Mouse (Mus musculus) hindbrain, embryonic 12.5 days (tissue): ENCODE data around the gene Eef2. TPM values are rescaled to one million over a fixed set of nuclear protein-coding genes. Genes with fewer than 3 reads are reported as not detected.

ENCODE experiments used
- ATAC-seq: fragments of 200-750 bp; cut with Nextera tagmentation; 2 replicates; pipeline ENCODE4 v1.8.0; 2017; ENCODE audit warnings: moderate TSS enrichment; ENCODE audit not compliant: low FRiP score
- H3K27ac ChIP-seq: fragments of 300-500 bp; sonication (generic); 2 replicates; pipeline ENCODE4 v1.5.1; 2016; ENCODE audit warnings: mild to moderate bottlenecking
- H3K27me3 ChIP-seq: fragments of 300-500 bp; sonication (generic); 2 replicates; pipeline ENCODE4 v1.6.1; 2016; ENCODE audit warnings: mild to moderate bottlenecking
- H3K36me3 ChIP-seq: fragments of 300-500 bp; sonication (generic); 2 replicates; pipeline ENCODE4 v1.6.1; 2016; ENCODE audit warnings: mild to moderate bottlenecking
- H3K4me1 ChIP-seq: fragments of 300-500 bp; sonication (generic); 2 replicates; pipeline ENCODE4 v1.6.1; 2016
- H3K4me2 ChIP-seq: fragments of 300-500 bp; sonication (generic); replicated peaks from 2 replicates; pipeline ENCODE4 v1.6.1; 2016; ENCODE audit warnings: mild to moderate bottlenecking
- H3K4me3 ChIP-seq: fragments of 300-500 bp; sonication (generic); 2 replicates; pipeline ENCODE4 v1.5.1; 2016; ENCODE audit warnings: mild to moderate bottlenecking
- H3K9ac ChIP-seq: fragments of 300-500 bp; sonication (generic); 2 replicates; pipeline ENCODE4 v1.6.1; 2016; ENCODE audit warnings: mild to moderate bottlenecking, moderate library complexity
- H3K9me3 ChIP-seq: fragments of 300-500 bp; sonication (generic); replicated peaks from 2 replicates; pipeline ENCODE4 v1.6.1; 2016; ENCODE audit warnings: mild to moderate bottlenecking
- WGBS: fragments of 180-500 bp; shearing (Covaris S2); methylation state at CpG from one replicate; pipeline ENCODE4 v1.1.7; 2016; 5-methylcytosine and 5-hydroxymethylcytosine counted together
- polyA plus RNA-seq: library from polyadenylated mRNA; unstranded; fragments of >200 nt; fragmentation: Nextera tagmentation; extraction: Ambion mirVana; gene quantifications from 2 replicates; pipeline ENCODE4 v1.2.1, GENCODE M21; 2016

Eef2 gene
- polyA plus RNA-seq, 1 experiment from 2014 or later = 539 TPM

DNA sequence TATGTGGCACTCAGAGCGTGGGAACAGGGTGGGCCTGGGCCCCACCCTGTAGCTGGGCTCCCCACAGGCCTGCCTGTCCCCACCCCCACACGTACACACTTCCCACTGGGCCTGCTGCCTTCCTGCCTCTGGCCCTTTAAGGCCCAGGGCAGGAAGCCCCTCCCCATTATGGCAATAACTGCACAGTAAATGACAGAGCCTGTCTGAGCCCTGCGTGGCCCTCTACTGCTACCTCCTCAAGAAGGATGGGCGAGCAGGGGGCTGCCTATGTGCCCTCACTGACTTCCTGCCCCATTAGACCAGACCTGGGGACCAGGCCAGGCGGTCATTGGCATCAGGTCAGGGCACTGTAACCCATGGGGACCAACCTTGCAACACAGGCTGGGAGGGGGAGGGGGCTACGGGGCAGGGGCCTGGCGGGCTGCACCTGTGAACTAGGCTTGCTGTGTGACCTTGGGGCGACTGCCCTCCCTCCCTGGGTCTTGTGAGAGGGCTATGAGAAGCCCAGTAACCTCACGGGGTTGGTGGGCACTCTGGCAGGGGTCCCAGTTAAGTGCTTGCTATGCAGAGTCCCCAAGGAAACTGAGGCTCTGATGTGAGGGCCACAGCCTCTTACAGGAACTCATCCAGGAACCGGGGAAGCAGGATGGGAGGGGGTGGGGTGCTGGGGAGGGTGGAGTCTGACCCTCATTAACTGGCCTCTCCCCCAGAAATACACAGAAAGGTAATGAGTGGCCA, 35.5 kb upstream of the Eef2 start:
- WGBS = 64% methylated on average over 10 of the region's 10 CpGs
- Histone ChIP-seq H3K9me3 (no peaks in the 10 kb centered on the region), H3K4me2 (peak overlapping the region; percentile 100), H3K9ac (peak overlapping the region; percentile 32; the same call in 1 of the 2 replicates), H3K27ac (no peak overlapping the region), H3K27me3 (peaks cover 3% of the 10 kb centered on the region; the same call in 1 of the 2 replicates), H3K36me3 (peaks cover 28% of the 10 kb centered on the region), H3K4me3 (peak overlapping the region; percentile 7; the same call in 1 of the 2 replicates), H3K4me1 (peaks cover 55% of the 10 kb centered on the region)
- no peak for ATAC-seq

DNA sequence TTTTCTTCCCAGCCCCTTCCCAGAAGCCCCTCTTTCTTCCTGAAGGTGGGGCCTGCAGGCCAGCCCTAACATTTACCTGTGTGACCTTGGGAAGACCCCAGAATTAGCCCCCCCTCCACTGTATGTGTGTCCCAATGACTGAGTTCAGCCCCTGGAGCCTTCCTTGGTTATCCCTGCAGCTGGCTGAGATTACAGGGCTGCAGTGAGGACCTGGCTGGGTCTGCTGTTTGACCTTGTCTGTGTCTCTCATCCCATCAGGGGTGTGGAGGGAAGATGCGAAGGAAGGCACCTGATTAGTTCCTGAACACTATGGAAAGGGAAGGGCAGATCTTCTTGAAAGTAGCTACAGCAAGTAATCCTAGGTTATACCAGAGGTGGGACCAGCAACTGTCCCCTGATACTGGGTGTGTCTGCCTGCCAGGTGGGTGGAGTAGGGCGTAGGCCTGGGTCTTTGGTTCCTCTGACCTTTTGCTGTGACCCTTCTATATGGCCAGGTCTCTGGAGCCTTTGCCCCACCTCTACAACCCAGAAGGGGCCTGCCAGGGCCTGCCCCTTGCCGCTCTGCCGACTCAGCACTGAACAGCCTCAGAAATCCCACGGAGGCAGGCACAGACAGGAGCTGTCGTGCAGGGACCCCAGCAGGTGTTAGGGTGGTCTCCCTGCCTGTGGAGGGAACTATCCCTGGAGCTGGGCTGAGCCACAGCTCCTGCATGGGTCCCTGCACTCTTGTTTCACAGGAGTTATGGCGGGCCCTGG, 34.8 kb upstream of the Eef2 start:
- no peak for ATAC-seq
- H3K4me1 ChIP-seq = peaks cover 52% of the 10 kb centered on the region
- peak overlapping the region; percentile 25 for H3K9ac ChIP-seq
- H3K4me2 ChIP-seq = no peak overlapping the region
- H3K27ac ChIP-seq = 0 out of 2 replicates have a peak overlapping the region, but pooled peaks have one; percentile 14
- H3K36me3 ChIP-seq = peaks cover 35% of the 10 kb centered on the region
- no peaks in the 10 kb centered on the region for H3K27me3 ChIP-seq
- 69% methylated on average over 7 of the region's 7 CpGs for WGBS
- H3K9me3 ChIP-seq = no peaks in the 10 kb centered on the region
- no peak overlapping the region for H3K4me3 ChIP-seq

DNA sequence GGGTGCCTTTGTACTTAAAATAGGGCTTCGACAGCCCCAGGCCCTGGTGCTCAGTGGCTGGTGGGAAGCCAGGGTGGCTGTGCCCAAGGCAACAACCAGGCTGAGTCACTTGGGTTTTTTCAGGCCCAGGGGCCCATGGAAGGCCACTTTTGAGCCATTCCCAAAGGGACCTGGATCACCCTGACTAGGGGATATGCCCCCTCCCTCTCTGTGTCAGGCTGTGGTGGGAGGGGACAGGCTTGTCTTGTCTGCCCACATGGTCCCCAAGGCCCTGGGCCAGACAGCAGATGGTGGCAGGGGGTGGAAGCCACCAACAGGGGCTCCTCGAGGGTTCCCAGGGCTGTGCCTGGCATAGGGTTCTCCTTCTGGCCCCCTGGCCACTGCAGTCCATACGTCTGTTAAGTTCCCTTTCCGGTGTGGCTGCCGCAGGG, 33.9 kb upstream of the Eef2 start:
- Histone ChIP-seq H3K27ac (peak overlapping the region; percentile 26), H3K4me3 (no peak overlapping the region), H3K4me2 (no peak overlapping the region), H3K36me3 (peaks cover 44% of the 10 kb centered on the region), H3K9ac (no peak overlapping the region), H3K4me1 (peaks cover 52% of the 10 kb centered on the region), H3K9me3 (no peaks in the 10 kb centered on the region), H3K27me3 (no peaks in the 10 kb centered on the region)
- 55% methylated on average over 5 of the region's 5 CpGs for WGBS
- ATAC-seq = no peak

DNA sequence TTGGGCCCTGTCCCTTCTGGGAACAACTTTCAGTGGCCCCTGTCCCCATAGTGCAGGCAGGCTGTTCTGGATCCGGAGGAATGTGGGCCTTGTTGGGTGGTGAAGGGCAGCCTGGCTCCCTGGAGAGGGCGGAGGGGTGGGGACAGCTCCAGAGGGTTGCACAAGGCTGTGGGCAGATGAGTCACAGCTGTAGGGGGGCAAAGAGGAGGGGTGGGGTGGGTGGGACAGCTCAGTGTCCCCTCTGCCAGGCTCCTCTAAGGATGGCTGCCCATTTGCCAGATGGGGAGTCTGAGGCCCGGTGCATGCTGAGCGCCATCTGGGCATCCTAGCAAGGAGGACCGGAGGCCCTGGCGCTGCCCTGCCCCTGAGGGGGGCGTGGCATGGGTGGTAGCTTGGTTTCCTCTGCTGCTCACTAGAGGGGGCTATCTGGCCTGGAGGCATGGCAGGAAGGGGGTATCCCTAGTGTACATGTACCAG, 33.2 kb upstream of the Eef2 start:
- no peak for ATAC-seq
- Histone ChIP-seq H3K9me3 (no peaks in the 10 kb centered on the region), H3K27ac (peak overlapping the region; percentile 26), H3K4me3 (no peak overlapping the region), H3K4me1 (peaks cover 50% of the 10 kb centered on the region), H3K9ac (no peak overlapping the region), H3K36me3 (peaks cover 51% of the 10 kb centered on the region), H3K27me3 (no peaks in the 10 kb centered on the region), H3K4me2 (no peak overlapping the region)
- WGBS = 90% methylated on average over 7 of the region's 7 CpGs

DNA sequence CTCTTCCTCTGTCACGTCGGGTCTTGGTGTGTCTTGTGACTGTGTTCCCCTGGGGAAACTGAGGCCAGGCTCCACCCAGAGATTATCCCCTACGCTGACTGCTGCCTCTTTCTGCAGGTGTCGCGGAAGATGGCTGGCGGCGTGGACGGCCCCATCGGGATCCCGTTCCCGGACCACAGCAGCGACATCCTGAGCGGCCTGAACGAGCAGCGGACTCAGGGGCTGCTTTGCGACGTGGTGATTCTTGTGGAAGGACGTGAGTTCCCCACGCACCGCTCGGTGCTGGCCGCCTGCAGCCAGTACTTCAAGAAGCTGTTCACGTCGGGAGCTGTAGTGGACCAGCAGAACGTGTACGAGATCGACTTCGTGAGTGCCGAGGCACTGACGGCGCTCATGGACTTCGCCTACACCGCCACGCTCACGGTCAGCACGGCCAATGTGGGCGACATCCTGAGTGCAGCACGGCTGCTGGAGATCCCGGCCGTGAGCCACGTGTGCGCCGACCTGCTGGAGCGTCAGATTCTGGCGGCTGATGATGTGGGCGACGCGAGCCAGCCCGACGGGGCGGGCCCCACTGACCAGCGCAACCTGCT, 32.5 kb upstream of the Eef2 start:
- Histone ChIP-seq H3K27me3 (no peaks in the 10 kb centered on the region), H3K9me3 (no peaks in the 10 kb centered on the region), H3K36me3 (peaks cover 58% of the 10 kb centered on the region), H3K27ac (no peak overlapping the region), H3K4me3 (no peak overlapping the region), H3K9ac (no peak overlapping the region), H3K4me2 (no peak overlapping the region), H3K4me1 (peaks cover 42% of the 10 kb centered on the region)
- ATAC-seq = no peak
- WGBS = 96% methylated on average over 52 of the region's 52 CpGs

DNA sequence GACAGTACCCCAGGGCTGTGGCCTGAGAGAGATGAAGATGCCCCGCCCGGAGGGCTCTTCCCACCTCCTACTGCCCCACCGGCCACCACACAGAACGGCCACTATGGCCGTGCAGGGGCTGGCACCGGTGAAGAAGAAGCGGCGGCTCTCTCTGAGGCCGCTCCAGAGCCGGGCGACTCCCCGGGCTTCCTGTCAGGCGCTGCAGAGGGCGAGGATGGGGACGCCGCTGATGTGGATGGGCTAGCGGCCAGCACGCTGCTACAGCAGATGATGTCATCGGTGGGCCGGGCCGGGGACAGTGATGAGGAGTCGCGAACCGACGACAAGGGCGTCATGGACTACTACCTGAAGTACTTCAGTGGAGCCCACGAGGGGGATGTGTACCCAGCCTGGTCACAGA, 31.8 kb upstream of the Eef2 start:
- Histone ChIP-seq H3K27ac (no peak overlapping the region), H3K36me3 (peaks cover 63% of the 10 kb centered on the region), H3K9me3 (no peaks in the 10 kb centered on the region), H3K4me3 (no peak overlapping the region), H3K4me2 (no peak overlapping the region), H3K4me1 (peaks cover 35% of the 10 kb centered on the region), H3K9ac (no peak overlapping the region), H3K27me3 (no peaks in the 10 kb centered on the region)
- ATAC-seq = no peak
- WGBS = 93% methylated on average over 24 of the region's 27 CpGs

DNA sequence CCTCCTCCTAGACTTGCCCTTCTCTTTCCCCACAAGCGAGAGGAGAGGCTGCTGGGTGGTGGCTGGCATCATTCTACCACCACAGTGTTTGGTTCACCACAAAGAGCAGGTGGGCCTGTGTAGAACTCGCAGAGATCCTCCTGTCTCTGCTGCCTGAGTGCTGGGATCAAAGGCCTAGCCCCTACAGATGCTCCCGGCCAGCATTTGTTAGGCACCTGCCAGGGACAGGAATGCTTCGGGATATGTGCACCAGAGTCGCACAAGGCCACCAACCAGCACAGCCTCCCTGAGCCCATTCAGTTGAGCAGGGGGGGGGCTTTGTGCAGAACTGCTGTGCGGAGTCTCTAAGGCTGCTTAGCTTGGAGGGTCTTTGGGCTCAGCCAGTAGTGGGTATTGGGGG, 31.1 kb upstream of the Eef2 start:
- Histone ChIP-seq H3K9me3 (no peaks in the 10 kb centered on the region), H3K4me2 (no peak overlapping the region), H3K27ac (no peak overlapping the region), H3K4me3 (no peak overlapping the region), H3K36me3 (peaks cover 70% of the 10 kb centered on the region), H3K27me3 (no peaks in the 10 kb centered on the region), H3K4me1 (peaks cover 28% of the 10 kb centered on the region), H3K9ac (no peak overlapping the region)
- over 99% methylated on average over 6 of the region's 6 CpGs for WGBS
- no peak for ATAC-seq

DNA sequence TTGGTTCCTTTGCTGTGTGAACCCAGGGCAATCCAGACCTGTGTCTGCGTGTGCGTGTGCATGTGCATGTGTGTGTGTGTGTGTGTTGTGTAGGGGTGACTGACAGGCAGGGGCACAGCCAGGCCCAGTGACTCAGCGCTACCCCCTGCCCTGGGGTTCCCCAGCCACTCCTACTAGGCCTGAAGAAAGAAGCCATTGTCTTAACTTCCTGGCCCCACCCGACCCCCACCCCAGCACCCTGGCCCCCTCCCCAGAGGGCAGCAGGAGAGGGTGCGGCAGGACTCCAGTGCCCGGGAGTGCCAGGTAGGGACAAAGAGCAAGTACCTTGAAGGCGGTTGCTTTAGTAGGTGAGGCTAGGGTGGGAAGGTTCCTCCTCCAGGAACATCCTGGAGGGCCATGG, 30.7 kb upstream of the Eef2 start:
- Histone ChIP-seq H3K4me2 (no peak overlapping the region), H3K4me3 (no peak overlapping the region), H3K4me1 (peaks cover 24% of the 10 kb centered on the region), H3K27ac (no peak overlapping the region), H3K36me3 (peaks cover 73% of the 10 kb centered on the region), H3K9ac (no peak overlapping the region), H3K9me3 (no peaks in the 10 kb centered on the region), H3K27me3 (no peaks in the 10 kb centered on the region)
- no peak for ATAC-seq
- WGBS = 87% methylated on average over 7 of the region's 7 CpGs

DNA sequence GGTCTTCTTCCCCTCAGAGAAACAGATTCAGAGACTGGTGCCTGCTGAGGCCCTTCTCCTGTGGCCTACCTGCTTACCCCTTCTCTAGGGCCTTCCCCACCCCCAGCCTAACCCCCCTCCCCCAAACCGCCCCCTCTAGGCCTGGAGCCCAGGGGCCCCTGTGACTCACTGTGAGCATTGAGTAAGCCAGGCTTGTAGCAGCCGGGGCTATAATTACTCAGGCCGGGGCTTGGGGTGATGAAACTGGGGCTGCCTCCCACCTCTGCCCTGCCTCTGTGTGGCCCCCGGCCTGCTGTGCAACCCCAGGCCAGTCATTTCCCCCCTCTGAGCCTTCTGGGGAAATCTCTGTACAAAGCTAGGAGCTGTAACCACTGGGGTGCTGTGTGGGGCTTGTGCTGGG, 30.1 kb upstream of the Eef2 start:
- Histone ChIP-seq H3K9ac (no peak overlapping the region), H3K4me2 (no peak overlapping the region), H3K9me3 (no peaks in the 10 kb centered on the region), H3K4me1 (peaks cover 18% of the 10 kb centered on the region), H3K36me3 (peaks cover 73% of the 10 kb centered on the region), H3K27ac (no peak overlapping the region), H3K27me3 (no peaks in the 10 kb centered on the region), H3K4me3 (no peak overlapping the region)
- WGBS = 94% methylated on average over 4 of the region's 4 CpGs
- ATAC-seq = no peak

DNA sequence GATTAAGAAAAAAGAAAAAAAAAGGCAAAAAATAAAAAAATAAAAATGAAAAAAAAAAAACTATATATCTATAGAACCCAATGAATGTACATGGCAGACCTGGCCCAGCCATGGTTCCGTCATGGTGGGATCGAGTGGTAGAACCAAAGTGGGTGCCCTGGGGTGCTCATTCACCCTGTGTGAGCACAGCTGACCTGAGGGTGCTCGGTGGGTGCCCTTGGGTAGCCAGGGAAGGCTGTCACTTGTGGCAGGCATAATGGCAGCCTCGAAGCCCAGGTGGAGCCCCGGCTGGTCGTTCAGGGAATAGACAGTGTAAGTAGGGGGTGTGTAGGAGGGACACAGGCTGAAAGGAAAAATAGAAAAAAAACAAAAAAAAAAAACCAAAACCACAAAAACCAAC, 25.2 kb upstream of the Eef2 start:
- H3K9ac ChIP-seq = no peak overlapping the region
- no peaks in the 10 kb centered on the region for H3K4me1 ChIP-seq
- ATAC-seq = no peak
- H3K4me2 ChIP-seq = no peak overlapping the region
- H3K4me3 ChIP-seq = no peak overlapping the region
- no peak overlapping the region for H3K27ac ChIP-seq
- H3K27me3 ChIP-seq = no peaks in the 10 kb centered on the region
- peaks cover 85% of the 10 kb centered on the region for H3K36me3 ChIP-seq
- WGBS = 77% methylated on average over 6 of the region's 6 CpGs
- no peaks in the 10 kb centered on the region for H3K9me3 ChIP-seq

DNA sequence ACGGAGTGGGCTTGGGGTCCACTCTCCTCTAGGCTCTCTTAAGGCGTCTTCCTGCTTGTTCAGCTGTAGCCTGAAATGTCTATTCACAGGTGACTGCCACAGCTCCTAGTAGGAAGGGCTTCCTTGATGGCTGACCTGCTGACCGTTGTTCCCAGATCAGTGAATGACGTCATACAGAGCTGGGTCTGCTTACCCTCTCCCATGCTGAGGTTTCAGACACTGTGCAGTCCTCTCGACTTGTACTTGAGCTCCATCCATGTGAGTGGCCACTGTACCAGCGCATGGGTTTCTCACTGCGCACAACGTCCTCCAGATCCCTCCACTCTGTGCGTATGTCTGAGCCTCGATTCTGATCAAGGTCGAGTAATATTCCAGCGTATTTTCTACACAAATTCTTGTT, 23.8 kb upstream of the Eef2 start:
- no peaks in the 10 kb centered on the region for H3K27me3 ChIP-seq
- H3K4me3 ChIP-seq = no peak overlapping the region
- WGBS = 79% methylated on average over 12 of the region's 12 CpGs
- H3K36me3 ChIP-seq = peaks cover 85% of the 10 kb centered on the region
- ATAC-seq = no peak
- no peak overlapping the region for H3K9ac ChIP-seq
- H3K9me3 ChIP-seq = no peaks in the 10 kb centered on the region
- H3K4me2 ChIP-seq = no peak overlapping the region
- H3K4me1 ChIP-seq = no peaks in the 10 kb centered on the region
- no peak overlapping the region for H3K27ac ChIP-seq

DNA sequence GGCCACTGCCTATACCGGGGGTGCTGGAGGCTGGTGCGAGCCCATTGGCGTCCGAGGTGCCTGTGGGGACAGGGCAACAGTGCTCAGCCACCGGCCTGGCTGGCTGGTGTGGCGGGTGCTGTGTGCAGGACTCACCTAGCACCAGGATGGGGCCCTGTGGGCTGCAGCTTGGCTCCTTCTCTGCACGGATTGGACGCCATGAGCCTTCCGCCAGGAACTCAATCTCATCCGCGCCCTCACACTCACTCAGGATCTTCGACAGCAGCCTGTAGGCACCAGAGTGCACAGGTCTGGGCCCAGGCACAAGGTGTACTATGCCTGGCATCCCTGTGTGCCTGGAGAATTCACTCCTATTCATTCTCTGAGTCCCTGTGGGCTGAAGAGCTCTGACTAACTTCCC, 22.1 kb upstream of the Eef2 start:
- Histone ChIP-seq H3K36me3 (peaks cover 84% of the 10 kb centered on the region), H3K27ac (no peak overlapping the region), H3K4me1 (no peaks in the 10 kb centered on the region), H3K4me3 (no peak overlapping the region), H3K27me3 (no peaks in the 10 kb centered on the region), H3K9me3 (no peaks in the 10 kb centered on the region), H3K4me2 (no peak overlapping the region), H3K9ac (no peak overlapping the region)
- WGBS = 90% methylated on average over 12 of the region's 12 CpGs
- ATAC-seq = no peak
